Comparison of ENCODE assay signal across 7 mouse cellular contexts in the genomic region with DNA sequence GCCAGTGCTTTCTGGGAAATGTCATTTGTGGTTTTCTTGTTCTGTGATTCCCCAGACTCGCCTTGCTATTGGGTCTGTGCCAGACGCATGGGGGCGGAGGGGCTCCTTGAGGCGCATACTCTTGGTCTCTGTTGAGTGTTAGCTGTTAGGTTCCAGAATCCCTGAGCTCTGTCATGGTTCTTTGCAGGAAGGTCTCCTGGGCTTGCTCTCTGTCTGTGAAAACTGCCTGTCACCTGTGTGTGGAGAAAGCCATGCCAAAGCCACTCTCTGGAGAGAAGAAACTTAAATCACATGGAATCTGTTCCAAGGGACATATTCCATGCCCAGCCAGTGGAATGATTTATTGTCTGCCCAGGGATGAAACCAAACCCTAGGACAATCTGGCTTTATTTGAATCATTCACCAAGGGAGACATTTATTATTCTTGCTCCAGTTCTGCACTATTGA.
A peak's percentile ranks its signal among the peaks of the same experiment; 100 is the strongest.
DNase-seq lines count a peak whose midpoint lies in the region; ATAC-seq and TF ChIP-seq lines count a peak whose summit lies in the region.

No protein-coding gene starts in this region.

- H3K27ac ChIP-seq in lung, postnatal 0 days (ENCODE audit: low read length), result peak overlapping the region; percentile 55
- peak overlapping the region; percentile 82 for H3K27ac ChIP-seq in heart, embryonic 14.5 days (replicated peaks in 1 of 2; ENCODE audit: control insufficient read depth in 1 of 2, insufficient read depth in 1 of 2, low read depth in 2 of 2, low read length in 2 of 2)
- H3K27ac ChIP-seq in stomach, embryonic 16.5 days (ENCODE audit: low read length), result no peak overlapping the region; the same call in 1 of the 2 replicates

- ATAC-seq in lung, postnatal 0 days, result peak; percentile 52
- peak; percentile 68 for ATAC-seq in heart, embryonic 14.5 days (ENCODE audit: insufficient number of reproducible peaks, insufficient read depth, low FRiP score, low read depth)
- ATAC-seq in stomach, embryonic 16.5 days (ENCODE audit: insufficient read depth, low FRiP score), result peak; percentile 68

- peaks cover 7% of the 10 kb centered on the region; the same call in 1 of the 2 replicates for H3K4me1 ChIP-seq in lung, postnatal 0 days (ENCODE audit: insufficient read depth, low read depth, low read length)
- peaks cover 17 to 21% of the 10 kb centered on the region in 2 experiments for H3K4me1 ChIP-seq in heart, embryonic 14.5 days (ENCODE audit: control insufficient read depth in 2 of 2, insufficient read depth in 2 of 2, low read length in 2 of 2)
- peaks cover 16% of the 10 kb centered on the region for H3K4me1 ChIP-seq in stomach, embryonic 16.5 days (ENCODE audit: control insufficient read depth, insufficient read depth, low read length)

- DNase-seq in lung, postnatal 0 days (ENCODE audit: low spot score), result no peak
- no peak for DNase-seq in lung, postnatal 14 days
- peak; percentile 19 for DNase-seq in cerebellum, adult 8-10 months
- peak; percentile 40 for DNase-seq in liver
- DNase-seq in layer of hippocampus, adult 8-10 months (ENCODE audit: low spot score in 2 of 2), result no peak

- H3K9me3 ChIP-seq in lung, postnatal 0 days (ENCODE audit: low read length), result no peaks in the 10 kb centered on the region
- no peaks in the 10 kb centered on the region for H3K9me3 ChIP-seq in heart, embryonic 14.5 days (ENCODE audit: control insufficient read depth, low read length)
- peaks cover 6% of the 10 kb centered on the region; the same call in 1 of the 2 replicates for H3K9me3 ChIP-seq in stomach, embryonic 16.5 days (replicated peaks; ENCODE audit: control insufficient read depth, low read length)

- TF ChIP-seq CTCF in lung, postnatal 0 days (IDR thresholded peaks at IDR 0.05), result no peak

- H3K9ac ChIP-seq in lung, postnatal 0 days (replicated peaks; ENCODE audit: low read depth), result no peak overlapping the region
- no peak overlapping the region for H3K9ac ChIP-seq in heart, embryonic 14.5 days (ENCODE audit: low read length)
- no peak overlapping the region for H3K9ac ChIP-seq in stomach, embryonic 16.5 days (ENCODE audit: low read length)

- H3K4me2 ChIP-seq in lung, postnatal 0 days (replicated peaks; ENCODE audit: low read depth, low read length), result no peak overlapping the region
- H3K4me2 ChIP-seq in heart, embryonic 14.5 days (ENCODE audit: low read length), result peak overlapping the region; percentile 48
- peak overlapping the region; percentile 42 for H3K4me2 ChIP-seq in stomach, embryonic 16.5 days (ENCODE audit: low read depth, low read length)

- H3K4me3 ChIP-seq in lung, postnatal 0 days (ENCODE audit: low read depth, low read length), result no peak overlapping the region
- no peak overlapping the region for H3K4me3 ChIP-seq in heart, embryonic 14.5 days (ENCODE audit: control insufficient read depth in 1 of 2, insufficient read depth in 1 of 2, low read depth in 1 of 2, low read length in 2 of 2)
- no peak overlapping the region for H3K4me3 ChIP-seq in stomach, embryonic 16.5 days (replicated peaks; ENCODE audit: low read length)

- H3K36me3 ChIP-seq in lung, postnatal 0 days (ENCODE audit: insufficient read depth, low read length), result no peaks in the 10 kb centered on the region
- H3K36me3 ChIP-seq in heart, embryonic 14.5 days (ENCODE audit: control insufficient read depth, insufficient read depth, low read length), result no peaks in the 10 kb centered on the region
- H3K36me3 ChIP-seq in stomach, embryonic 16.5 days (ENCODE audit: control insufficient read depth, insufficient read depth, low read length), result no peaks in the 10 kb centered on the region

- WGBS in lung, postnatal 0 days, result 12% methylated on average over 4 of the region's 4 CpGs
- 4% methylated on average over 4 of the region's 4 CpGs for WGBS in heart, embryonic 14.5 days
- WGBS in stomach, embryonic 16.5 days, result 23% methylated on average over 4 of the region's 4 CpGs

- 0 out of 2 replicates have a peak, but pooled peaks have one; percentile 3 for TF ChIP-seq EP300 in lung, postnatal 0 days (IDR thresholded peaks at IDR 0.05)

- H3K27me3 ChIP-seq in lung, postnatal 0 days (replicated peaks; ENCODE audit: insufficient read depth, low read length), result no peaks in the 10 kb centered on the region
- H3K27me3 ChIP-seq in heart, embryonic 14.5 days (ENCODE audit: control insufficient read depth, insufficient read depth, low read length), result no peaks in the 10 kb centered on the region
- no peaks in the 10 kb centered on the region for H3K27me3 ChIP-seq in stomach, embryonic 16.5 days (ENCODE audit: control insufficient read depth, insufficient read depth, low read length)

Comparison
In these comparisons a context has a peak if more than half of its experiments do, and no peak if none do; other contexts are left out.
1. DNase-seq: peak in cerebellum, adult 8-10 months (single experiment) and liver (single experiment); none in lung, postnatal 0 days (single experiment), lung, postnatal 14 days (single experiment) and layer of hippocampus, adult 8-10 months (0 of 2).
2. Peak in every context shown above with its lines, with median percentiles within 50 percentile points of each other: ATAC-seq.